Mouse (Mus musculus): ENCODE results near the gene Extl1. TPM values are rescaled to one million over a fixed set of nuclear protein-coding genes. Genes with fewer than 3 reads are reported as not detected.

Gene Extl1
- polyA plus RNA-seq, 1 experiment from 2014 or later: 1.2 TPM

DNA sequence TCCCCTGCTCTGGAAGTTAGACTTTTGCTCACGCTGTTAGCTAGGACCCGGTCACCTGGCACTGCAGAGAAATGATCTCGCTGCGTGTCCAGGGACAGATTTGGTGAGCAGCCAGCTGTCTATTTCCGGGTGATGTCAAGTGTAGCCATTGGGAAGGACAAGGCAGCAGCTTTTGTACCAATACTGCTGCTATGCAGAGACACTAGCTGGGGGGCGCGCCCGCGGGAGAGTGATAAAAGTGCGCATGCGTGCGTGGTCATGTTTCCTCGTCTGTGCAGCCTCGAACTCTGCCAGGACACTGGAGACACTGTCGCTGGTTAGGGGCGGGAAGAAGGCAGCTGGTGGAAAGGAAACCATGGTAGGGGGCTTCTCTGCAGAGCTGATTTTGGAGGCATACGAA lies 32.5 kb upstream of the Extl1 start:
- Histone ChIP-seq H3K9me3 (ENCODE audit: control insufficient read depth, low read length) (no peaks in the 10 kb centered on the region), H3K4me3 (ENCODE audit: low read depth, low read length) (no peak overlapping the region), H3K4me1 (replicated peaks; ENCODE audit: control insufficient read depth, insufficient read depth, low read length) (0 out of 2 replicates have a peak, but pooled peaks cover 4% of the 10 kb centered on the region), H3K27me3 (replicated peaks; ENCODE audit: control insufficient read depth, insufficient read depth, low read length) (no peaks in the 10 kb centered on the region), H3K9ac (ENCODE audit: low read length) (no peak overlapping the region), H3K36me3 (ENCODE audit: control insufficient read depth, insufficient read depth, low read length) (peaks cover 32% of the 10 kb centered on the region; the same call in 1 of the 2 replicates), H3K27ac (ENCODE audit: low read depth) (no peak overlapping the region), H3K4me2 (ENCODE audit: low read length) (no peak overlapping the region)
- 79% methylated on average over 17 of the region's 17 CpGs for WGBS
- ATAC-seq (replicated peaks; ENCODE audit: low FRiP score, low TSS enrichment, low read depth): no peak
- no peak for DNase-seq (ENCODE audit: low spot score)

DNA sequence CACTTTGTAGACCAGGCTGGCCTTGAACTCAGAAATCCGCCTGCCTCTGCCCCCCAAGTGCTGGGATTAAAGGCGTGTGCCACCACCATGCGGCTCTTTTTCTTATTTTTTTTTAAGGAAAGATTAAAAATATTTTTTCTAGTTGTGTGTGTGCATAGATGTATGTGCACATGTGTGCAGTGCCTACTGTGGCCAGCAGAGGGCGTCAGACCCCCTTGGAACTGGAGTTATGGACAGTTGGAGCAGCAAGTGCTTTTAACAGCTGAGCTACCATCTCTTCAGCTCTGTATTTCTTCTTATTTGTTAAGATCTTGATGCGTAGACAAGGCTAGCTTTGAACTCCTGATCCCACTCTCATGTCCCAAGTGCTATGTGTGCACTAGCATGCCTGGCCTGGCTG lies 25.6 kb upstream of the Extl1 start:
- peaks cover 27% of the 10 kb centered on the region; the same call in 1 of the 2 replicates for H3K36me3 ChIP-seq (ENCODE audit: control insufficient read depth, insufficient read depth, low read length)
- no peak overlapping the region for H3K4me2 ChIP-seq (ENCODE audit: low read length)
- DNase-seq (ENCODE audit: low spot score) (no peak), ATAC-seq (replicated peaks; ENCODE audit: low FRiP score, low TSS enrichment, low read depth) (no peak)
- no peak overlapping the region for H3K9ac ChIP-seq (ENCODE audit: low read length)
- H3K4me3 ChIP-seq (ENCODE audit: low read depth, low read length): no peak overlapping the region
- H3K27me3 ChIP-seq (replicated peaks; ENCODE audit: control insufficient read depth, insufficient read depth, low read length): no peaks in the 10 kb centered on the region
- no peaks in the 10 kb centered on the region for H3K4me1 ChIP-seq (replicated peaks; ENCODE audit: control insufficient read depth, insufficient read depth, low read length)
- H3K27ac ChIP-seq (ENCODE audit: low read depth): no peak overlapping the region
- no peaks in the 10 kb centered on the region for H3K9me3 ChIP-seq (ENCODE audit: control insufficient read depth, low read length)
- 67% methylated on average over 5 of the region's 5 CpGs for WGBS

DNA sequence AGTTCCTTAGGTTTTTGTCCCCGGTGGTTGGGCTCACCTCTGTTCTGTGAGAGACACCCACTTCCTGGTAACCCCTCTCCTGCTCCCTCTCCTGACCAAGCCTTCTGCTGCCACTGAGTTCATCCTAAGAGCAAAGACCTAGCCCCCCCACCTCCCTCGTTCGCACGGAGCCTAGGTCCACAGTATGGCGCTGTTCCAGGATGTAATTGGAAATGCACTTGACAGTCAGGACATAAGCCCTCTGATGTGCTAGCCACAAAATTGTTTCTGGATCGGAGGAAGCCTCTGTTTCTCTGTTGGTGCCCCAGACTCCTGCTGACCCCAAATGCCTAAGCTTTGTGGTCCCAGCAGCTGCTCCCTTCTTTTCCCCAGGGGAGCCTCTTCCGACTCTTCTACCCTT lies 20.1 kb upstream of the Extl1 start:
- DNase-seq (ENCODE audit: low spot score): no peak
- Histone ChIP-seq H3K4me3 (ENCODE audit: low read depth, low read length) (no peak overlapping the region), H3K27ac (ENCODE audit: low read depth) (no peak overlapping the region), H3K27me3 (replicated peaks; ENCODE audit: control insufficient read depth, insufficient read depth, low read length) (no peaks in the 10 kb centered on the region), H3K4me1 (replicated peaks; ENCODE audit: control insufficient read depth, insufficient read depth, low read length) (peaks cover 16% of the 10 kb centered on the region), H3K4me2 (ENCODE audit: low read length) (no peak overlapping the region), H3K36me3 (ENCODE audit: control insufficient read depth, insufficient read depth, low read length) (peaks cover 4% of the 10 kb centered on the region; the same call in 1 of the 2 replicates), H3K9ac (ENCODE audit: low read length) (no peak overlapping the region), H3K9me3 (ENCODE audit: control insufficient read depth, low read length) (no peaks in the 10 kb centered on the region)
- 67% methylated on average over 7 of the region's 7 CpGs for WGBS
- ATAC-seq (replicated peaks; ENCODE audit: low FRiP score, low TSS enrichment, low read depth): no peak

DNA sequence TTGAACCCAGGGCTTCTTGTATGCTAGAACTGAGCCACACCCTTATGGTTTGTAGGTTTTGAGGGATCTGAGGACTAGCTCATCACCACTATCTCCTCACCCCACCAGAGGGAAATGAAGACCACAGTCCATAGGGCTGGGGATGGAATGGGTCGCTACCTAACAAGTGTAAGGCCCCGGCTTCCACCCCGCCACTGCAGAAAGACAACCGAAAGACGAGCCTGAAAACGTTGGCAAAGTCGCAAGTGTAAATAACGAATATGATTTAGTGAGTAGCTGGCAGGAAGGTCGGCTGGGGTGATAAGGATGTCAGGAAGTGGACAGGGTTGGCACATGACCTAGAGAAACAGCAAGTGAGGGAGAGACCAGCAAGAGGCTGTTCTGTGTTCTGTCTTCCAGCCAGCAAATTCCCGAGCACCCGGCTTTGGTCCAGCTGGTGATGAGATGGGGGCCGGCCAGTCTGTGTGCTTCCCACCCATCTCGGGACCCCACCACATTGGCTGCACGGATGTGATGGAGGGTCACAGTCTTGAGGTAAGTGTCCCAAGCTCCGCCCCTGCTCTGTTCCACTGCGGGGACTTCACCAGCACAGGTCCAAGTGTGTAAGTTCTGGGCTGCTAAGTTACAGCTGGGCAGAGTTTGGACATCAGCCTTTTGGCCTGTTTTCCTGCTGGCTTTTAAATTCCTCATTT lies 19.1 kb upstream of the Extl1 start:
- ATAC-seq (replicated peaks; ENCODE audit: low FRiP score, low TSS enrichment, low read depth): no peak
- 59% methylated on average over 16 of the region's 16 CpGs for WGBS
- no peak overlapping the region for H3K9ac ChIP-seq (ENCODE audit: low read length)

DNA sequence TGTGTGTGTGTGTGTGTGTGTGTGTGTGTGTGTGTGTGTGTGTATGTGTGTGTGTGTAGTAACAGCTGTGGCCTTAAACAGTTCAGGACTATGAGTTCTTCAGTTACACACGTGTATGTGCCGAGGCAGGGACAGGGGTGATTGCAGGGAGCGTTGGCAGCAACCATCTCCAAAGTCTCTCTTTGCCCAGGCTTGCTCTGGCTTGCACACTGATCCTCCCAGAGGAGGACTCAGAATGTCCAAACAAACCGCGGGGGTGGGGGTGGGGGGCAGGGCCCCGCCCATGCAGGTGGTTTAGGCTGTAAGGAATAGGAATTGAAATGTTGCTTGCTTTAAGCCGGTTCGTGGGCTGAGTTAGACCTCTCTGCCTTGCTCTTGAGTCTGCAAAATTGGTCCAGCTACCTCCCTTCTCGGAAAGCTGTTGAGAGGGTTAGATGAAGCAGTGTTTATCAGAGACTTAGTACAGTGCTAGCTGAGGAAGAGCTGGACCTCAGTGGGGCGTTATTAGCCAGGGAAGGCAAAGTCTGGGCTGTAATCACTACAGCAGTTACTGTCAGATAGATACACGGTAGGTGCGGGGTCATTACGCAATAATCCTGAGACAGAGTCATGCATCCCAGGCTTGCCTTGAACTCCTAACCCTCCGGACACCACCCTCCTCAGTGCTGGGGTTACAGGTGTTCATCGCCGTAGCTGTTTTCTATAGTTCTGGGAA lies 18.4 kb upstream of the Extl1 start:
- Histone ChIP-seq H3K9me3 (ENCODE audit: control insufficient read depth, low read length) (no peaks in the 10 kb centered on the region), H3K4me3 (ENCODE audit: low read depth, low read length) (no peak overlapping the region), H3K4me1 (replicated peaks; ENCODE audit: control insufficient read depth, insufficient read depth, low read length) (peaks cover 21% of the 10 kb centered on the region), H3K27ac (ENCODE audit: low read depth) (no peak overlapping the region), H3K36me3 (ENCODE audit: control insufficient read depth, insufficient read depth, low read length) (peaks cover 4% of the 10 kb centered on the region; the same call in 1 of the 2 replicates), H3K27me3 (replicated peaks; ENCODE audit: control insufficient read depth, insufficient read depth, low read length) (no peaks in the 10 kb centered on the region), H3K9ac (ENCODE audit: low read length) (no peak overlapping the region), H3K4me2 (ENCODE audit: low read length) (peak overlapping the region; percentile 71)
- WGBS: 59% methylated on average over 16 of the region's 16 CpGs
- no peak for DNase-seq (ENCODE audit: low spot score)
- ATAC-seq (replicated peaks; ENCODE audit: low FRiP score, low TSS enrichment, low read depth): 0 out of 2 replicates have a peak, but pooled peaks have one; percentile 21

More for the DNA sequence above, 19.1 kb upstream of the Extl1 start:
- DNase-seq (ENCODE audit: low spot score): no peak
- H3K36me3 ChIP-seq (ENCODE audit: control insufficient read depth, insufficient read depth, low read length): peaks cover 4% of the 10 kb centered on the region; the same call in 1 of the 2 replicates
- H3K9me3 ChIP-seq (ENCODE audit: control insufficient read depth, low read length): no peaks in the 10 kb centered on the region
- H3K27ac ChIP-seq (ENCODE audit: low read depth): no peak overlapping the region
- H3K4me2 ChIP-seq (ENCODE audit: low read length): no peak overlapping the region
- H3K4me3 ChIP-seq (ENCODE audit: low read depth, low read length): no peak overlapping the region
- H3K27me3 ChIP-seq (replicated peaks; ENCODE audit: control insufficient read depth, insufficient read depth, low read length): no peaks in the 10 kb centered on the region
- H3K4me1 ChIP-seq (replicated peaks; ENCODE audit: control insufficient read depth, insufficient read depth, low read length): peaks cover 16% of the 10 kb centered on the region

DNA sequence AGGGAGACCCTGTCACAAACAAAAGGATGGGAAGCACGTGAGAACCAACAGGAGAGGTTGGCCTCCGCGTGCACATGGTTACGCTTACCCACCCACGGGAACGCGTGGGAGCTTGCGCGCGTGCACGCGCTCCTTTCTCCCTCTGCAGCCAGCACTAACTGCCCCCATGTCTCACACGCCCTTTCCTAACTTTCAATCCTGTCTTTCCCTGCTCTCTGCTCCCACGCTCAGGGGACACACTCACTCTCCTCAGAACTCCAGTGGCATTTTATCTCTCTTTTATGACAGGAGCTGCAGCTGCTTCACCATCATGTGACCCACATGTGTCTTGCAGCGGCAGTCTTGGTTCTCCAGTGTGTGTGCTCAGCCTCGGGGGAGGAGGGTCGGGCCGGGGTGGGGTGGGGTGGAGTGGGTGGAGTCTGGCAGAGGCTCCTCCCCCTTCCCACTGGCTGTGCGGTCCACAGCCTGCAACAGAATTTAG lies 17.6 kb upstream of the Extl1 start:
- H3K4me2 ChIP-seq (ENCODE audit: low read length): peak overlapping the region; percentile 71
- ATAC-seq (replicated peaks; ENCODE audit: low FRiP score, low TSS enrichment, low read depth): peak; percentile 63
- H3K9ac ChIP-seq (ENCODE audit: low read length): peak overlapping the region; percentile 38
- peak; percentile 81 for DNase-seq (ENCODE audit: low spot score)
- H3K27me3 ChIP-seq (replicated peaks; ENCODE audit: control insufficient read depth, insufficient read depth, low read length): no peaks in the 10 kb centered on the region
- H3K4me1 ChIP-seq (replicated peaks; ENCODE audit: control insufficient read depth, insufficient read depth, low read length): peaks cover 24% of the 10 kb centered on the region
- peak overlapping the region; percentile 38 for H3K4me3 ChIP-seq (ENCODE audit: low read depth, low read length)
- H3K27ac ChIP-seq (ENCODE audit: low read depth): no peak overlapping the region
- H3K36me3 ChIP-seq (ENCODE audit: control insufficient read depth, insufficient read depth, low read length): peaks cover 4% of the 10 kb centered on the region; the same call in 1 of the 2 replicates
- no peaks in the 10 kb centered on the region for H3K9me3 ChIP-seq (ENCODE audit: control insufficient read depth, low read length)
- WGBS: 4% methylated on average over 19 of the region's 19 CpGs

DNA sequence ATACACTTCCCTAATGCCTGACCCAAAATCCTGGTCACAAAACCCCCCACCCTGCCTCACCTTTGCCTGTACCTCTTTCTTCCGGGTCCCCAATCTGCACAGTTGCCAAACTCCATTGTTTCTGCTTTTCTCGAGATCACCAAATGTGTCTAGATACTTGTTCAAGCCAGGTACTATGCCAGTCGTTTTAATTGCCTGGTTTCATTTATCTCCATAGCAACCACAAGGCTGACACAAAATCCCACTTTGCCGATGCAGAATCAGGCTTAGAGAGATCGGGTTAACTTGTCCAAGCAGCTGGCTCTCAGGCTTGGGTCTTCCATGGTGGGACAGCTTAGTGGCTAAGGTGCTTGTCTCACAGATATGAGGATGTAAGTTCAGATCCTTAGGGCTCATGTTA lies 16.6 kb upstream of the Extl1 start:
- Histone ChIP-seq H3K9ac (ENCODE audit: low read length) (no peak overlapping the region), H3K27me3 (replicated peaks; ENCODE audit: control insufficient read depth, insufficient read depth, low read length) (no peaks in the 10 kb centered on the region), H3K27ac (ENCODE audit: low read depth) (no peak overlapping the region), H3K4me3 (ENCODE audit: low read depth, low read length) (no peak overlapping the region), H3K36me3 (ENCODE audit: control insufficient read depth, insufficient read depth, low read length) (no peaks in the 10 kb centered on the region; the same call in 1 of the 2 replicates), H3K4me2 (ENCODE audit: low read length) (no peak overlapping the region), H3K4me1 (replicated peaks; ENCODE audit: control insufficient read depth, insufficient read depth, low read length) (peaks cover 24% of the 10 kb centered on the region), H3K9me3 (ENCODE audit: control insufficient read depth, low read length) (no peaks in the 10 kb centered on the region)
- 37% methylated on average over 5 of the region's 5 CpGs for WGBS
- DNase-seq (ENCODE audit: low spot score) (no peak), ATAC-seq (replicated peaks; ENCODE audit: low FRiP score, low TSS enrichment, low read depth) (no peak)

DNA sequence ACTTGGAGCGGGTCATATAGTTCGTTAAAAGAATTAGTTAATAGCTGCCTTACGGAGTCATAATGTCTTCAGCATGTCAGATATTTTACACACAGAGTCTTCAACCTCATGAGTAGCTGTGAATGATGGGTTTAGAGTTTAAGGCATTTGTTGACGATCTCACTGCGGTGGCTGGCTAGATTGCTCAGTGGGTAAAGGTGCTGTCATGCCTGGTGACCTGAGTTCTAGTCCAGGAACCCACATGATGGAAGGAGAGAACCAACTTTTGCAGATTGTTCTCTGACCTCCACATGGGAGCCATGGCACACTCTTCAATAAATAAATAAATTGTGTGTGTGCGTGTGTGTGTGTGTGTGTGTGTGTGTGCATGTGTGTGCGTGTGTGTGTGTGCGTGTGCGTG lies 14.1 kb upstream of the Extl1 start:
- Histone ChIP-seq H3K4me3 (ENCODE audit: low read depth, low read length) (peak overlapping the region; percentile 23), H3K9me3 (ENCODE audit: control insufficient read depth, low read length) (no peaks in the 10 kb centered on the region), H3K9ac (ENCODE audit: low read length) (peak overlapping the region; percentile 5; the same call in 1 of the 2 replicates), H3K36me3 (ENCODE audit: control insufficient read depth, insufficient read depth, low read length) (no peaks in the 10 kb centered on the region), H3K27me3 (replicated peaks; ENCODE audit: control insufficient read depth, insufficient read depth, low read length) (no peaks in the 10 kb centered on the region), H3K27ac (ENCODE audit: low read depth) (peak overlapping the region; percentile 78), H3K4me1 (replicated peaks; ENCODE audit: control insufficient read depth, insufficient read depth, low read length) (peaks cover 24% of the 10 kb centered on the region), H3K4me2 (ENCODE audit: low read length) (peak overlapping the region; percentile 77)
- DNase-seq (ENCODE audit: low spot score) (no peak), ATAC-seq (replicated peaks; ENCODE audit: low FRiP score, low TSS enrichment, low read depth) (no peak)
- WGBS: 90% methylated on average over 9 of the region's 9 CpGs
